Mouse (Mus musculus): ENCODE results near the gene Agbl4.

DNA sequence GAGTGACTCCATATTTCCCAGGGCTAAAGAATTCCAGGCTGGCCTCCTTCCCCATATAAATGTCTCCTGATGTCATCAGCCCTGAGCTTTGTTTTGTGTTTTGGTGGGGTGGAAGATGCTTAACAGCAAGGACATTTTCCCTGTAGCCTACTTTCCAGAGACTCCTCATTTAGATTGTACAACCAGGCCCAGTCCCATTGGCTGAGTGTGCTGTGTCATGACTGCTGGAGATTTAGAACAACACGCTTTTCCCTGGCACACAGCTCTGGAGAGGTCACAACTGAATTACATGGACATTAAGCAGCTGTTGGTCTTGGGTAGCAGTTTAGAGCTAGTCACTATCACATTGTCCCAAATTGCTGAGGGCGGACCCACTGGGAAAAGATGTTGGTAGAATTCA, 1033.7 kb downstream of the Agbl4 start:
- TF ChIP-seq CTCF (IDR thresholded peaks at IDR 0.05 in 2 of 3, conservative IDR thresholded peaks at IDR 0.05 in 1 of 3; ENCODE audit: control insufficient read depth in 1 of 3, insufficient read depth in 1 of 3, low read depth in 2 of 3, low read length in 3 of 3, poor library complexity in 1 of 3, severe bottlenecking in 1 of 3) = no peak
- no peak for TF ChIP-seq ZC3H11A (IDR thresholded peaks at IDR 0.05; ENCODE audit: low read depth, low read length)
